Mouse (Mus musculus) lung, embryonic 14.5 days (tissue): Measurements from ENCODE around the gene Rnf43. TPM values are rescaled to one million over a fixed set of nuclear protein-coding genes. Genes with fewer than 3 reads are reported as not detected.
A peak's percentile ranks its signal among the peaks of the same experiment; 100 is the strongest.

Source experiments
- ATAC-seq: fragments of 200-750 bp; cut with Nextera tagmentation; 2 replicates; pipeline ENCODE4 v1.8.0; 2017; ENCODE audit warnings: mild to moderate bottlenecking, moderate TSS enrichment, moderate library complexity; ENCODE audit not compliant: insufficient read depth
- DNase-seq: peaks from one replicate; pipeline ENCODE4 v3.0.0-alpha.2; 2015
- H3K27ac ChIP-seq: fragments of 300-500 bp; sonication (generic); 2 replicates; pipeline ENCODE4 v1.5.1; 2014; ENCODE audit warnings: low read depth, mild to moderate bottlenecking, moderate library complexity
- H3K27me3 ChIP-seq: fragments of 300-500 bp; sonication (generic); 2 replicates; pipeline ENCODE4 v1.6.1; 2014; ENCODE audit warnings: low read length, control low read depth; ENCODE audit not compliant: insufficient read depth
- H3K36me3 ChIP-seq: fragments of 300-500 bp; sonication (generic); 2 replicates; pipeline ENCODE4 v1.6.1; 2014; ENCODE audit warnings: control low read depth; ENCODE audit not compliant: insufficient read depth
- H3K4me1 ChIP-seq: fragments of 300-500 bp; sonication (generic); 2 replicates; pipeline ENCODE4 v1.6.1; 2014; ENCODE audit warnings: antibody characterized with exemption, control low read depth; ENCODE audit not compliant: insufficient read depth
- H3K4me2 ChIP-seq: fragments of 300-500 bp; sonication (generic); 2 replicates; pipeline ENCODE4 v1.6.1; 2014; ENCODE audit warnings: mild to moderate bottlenecking
- H3K4me3 ChIP-seq: fragments of 300-500 bp; sonication (generic); 2 replicates; pipeline ENCODE4 v1.5.1; 2014; ENCODE audit warnings: low read depth, low read length
- H3K9ac ChIP-seq: fragments of 300-500 bp; sonication (generic); 2 replicates; pipeline ENCODE4 v1.6.1; 2014
- H3K9me3 ChIP-seq: fragments of 300-500 bp; sonication (generic); 2 replicates; pipeline ENCODE4 v1.6.1; 2016; ENCODE audit warnings: low read depth, low read length, control low read depth
- CTCF ChIP-seq: IDR thresholded peaks from 2 replicates; pipeline ENCODE4 v1.5.1; 2016; ENCODE audit warnings: antibody characterized with exemption, low read depth
- WGBS: fragments of 180-500 bp; shearing (Covaris S2); extraction: QIAGEN DNeasy Blood & Tissue Kit; methylation state at CpG from one replicate; pipeline ENCODE4 v1.1.7; 2014; 5-methylcytosine and 5-hydroxymethylcytosine counted together
- polyA plus RNA-seq: library from polyadenylated mRNA; unstranded; fragments of >200 nt; fragmentation: Nextera tagmentation; extraction: Ambion mirVana; gene quantifications from 2 replicates; pipeline ENCODE4 v1.2.1, GENCODE M21; 2014

Rnf43 gene
- 18.0 and 21.5 TPM in 2 replicates for polyA plus RNA-seq

GRCm38 (mm10) chr11:87662407-87662806, at the start of gene Rnf43:
Rnf43 (plus strand) TSS chr11:87662722.
- WGBS, result under 1% methylated on average over 8 of the region's 8 CpGs
- peak; percentile 85 for ATAC-seq

DNA sequence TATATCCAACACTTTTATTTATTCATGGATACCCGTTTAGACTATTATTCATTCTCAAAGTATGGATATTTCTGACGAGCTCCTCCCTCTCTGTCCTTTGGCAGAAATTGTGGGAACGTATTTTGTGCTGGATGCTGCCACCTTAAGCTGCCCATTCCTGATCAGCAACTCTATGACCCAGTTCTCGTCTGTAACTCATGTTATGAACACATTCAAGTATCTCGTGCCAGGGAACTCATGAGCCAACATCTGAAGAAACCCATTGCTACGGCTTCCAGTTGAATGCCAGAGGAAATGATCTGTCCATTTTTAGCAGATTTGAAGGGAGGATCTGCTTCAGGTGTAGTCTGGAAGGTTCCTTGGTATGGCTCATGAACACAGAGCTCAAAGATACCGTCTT, 48.5 kb upstream of the Rnf43 start:
- peaks cover 96% of the 10 kb centered on the region for H3K36me3 ChIP-seq
- H3K9me3 ChIP-seq, result no peaks in the 10 kb centered on the region
- TF ChIP-seq CTCF, result no peak
- WGBS, result 86% methylated on average over 7 of the region's 7 CpGs
- H3K27ac ChIP-seq, result no peak overlapping the region
- no peak overlapping the region for H3K4me2 ChIP-seq
- H3K4me1 ChIP-seq, result no peaks in the 10 kb centered on the region
- no peak for DNase-seq
- ATAC-seq, result no peak
- no peak overlapping the region for H3K9ac ChIP-seq
- H3K4me3 ChIP-seq, result no peak overlapping the region
- no peaks in the 10 kb centered on the region for H3K27me3 ChIP-seq

More at GRCm38 (mm10) chr11:87662407-87662806, at the start of gene Rnf43:
- Histone ChIP-seq H3K4me1 (no peaks in the 10 kb centered on the region), H3K36me3 (no peaks in the 10 kb centered on the region), H3K9ac (peak within 1 kb of the TSS; percentile 55), H3K27me3 (no peaks in the 10 kb centered on the region), H3K4me3 (peak within 1 kb of the TSS; percentile 46), H3K9me3 (no peaks in the 10 kb centered on the region), H3K4me2 (peak within 1 kb of the TSS; percentile 55), H3K27ac (peak within 1 kb of the TSS; percentile 71)
- peak; percentile 92 for DNase-seq
- TF ChIP-seq CTCF, result peak; percentile 88

- Histone ChIP-seq H3K27ac (no peak overlapping the region), H3K9ac (no peak overlapping the region), H3K36me3 (peaks cover 83% of the 10 kb centered on the region), H3K27me3 (no peaks in the 10 kb centered on the region), H3K9me3 (no peaks in the 10 kb centered on the region), H3K4me3 (no peak overlapping the region), H3K4me2 (no peak overlapping the region), H3K4me1 (no peaks in the 10 kb centered on the region)
- 90% methylated on average over 5 of the region's 5 CpGs for WGBS
- ATAC-seq (no peak), DNase-seq (no peak)
- TF ChIP-seq CTCF, result no peak
Measured at GRCm38 (mm10) chr11:87615551-87615950, 47.0 kb upstream of the Rnf43 start.

GRCm38 (mm10) chr11:87615952-87616351, 46.6 kb upstream of the Rnf43 start:
- Histone ChIP-seq H3K27me3 (no peaks in the 10 kb centered on the region), H3K9ac (no peak overlapping the region), H3K36me3 (peaks cover 80% of the 10 kb centered on the region), H3K4me2 (no peak overlapping the region), H3K4me3 (no peak overlapping the region), H3K27ac (no peak overlapping the region), H3K9me3 (no peaks in the 10 kb centered on the region), H3K4me1 (no peaks in the 10 kb centered on the region)
- no peak for TF ChIP-seq CTCF
- 91% methylated on average over 2 of the region's 2 CpGs for WGBS
- ATAC-seq (no peak), DNase-seq (no peak)

GRCm38 (mm10) chr11:87616790-87617474, 45.6 kb upstream of the Rnf43 start, which contains the start of gene Hsf5:
Hsf5 (plus strand) TSS chr11:87617164.
- TF ChIP-seq CTCF, result no peak
- no peak within 1 kb of the TSS for H3K4me2 ChIP-seq
- H3K27me3 ChIP-seq, result no peaks in the 10 kb centered on the region
- H3K9ac ChIP-seq, result no peak within 1 kb of the TSS
- H3K27ac ChIP-seq, result no peak within 1 kb of the TSS
- no peak within 1 kb of the TSS for H3K4me3 ChIP-seq
- no peak for ATAC-seq
- peaks cover 74% of the 10 kb centered on the region for H3K36me3 ChIP-seq
- H3K9me3 ChIP-seq, result no peaks in the 10 kb centered on the region
- DNase-seq, result no peak
- no peaks in the 10 kb centered on the region for H3K4me1 ChIP-seq
- 86% methylated on average over 61 of the region's 69 CpGs for WGBS

DNA sequence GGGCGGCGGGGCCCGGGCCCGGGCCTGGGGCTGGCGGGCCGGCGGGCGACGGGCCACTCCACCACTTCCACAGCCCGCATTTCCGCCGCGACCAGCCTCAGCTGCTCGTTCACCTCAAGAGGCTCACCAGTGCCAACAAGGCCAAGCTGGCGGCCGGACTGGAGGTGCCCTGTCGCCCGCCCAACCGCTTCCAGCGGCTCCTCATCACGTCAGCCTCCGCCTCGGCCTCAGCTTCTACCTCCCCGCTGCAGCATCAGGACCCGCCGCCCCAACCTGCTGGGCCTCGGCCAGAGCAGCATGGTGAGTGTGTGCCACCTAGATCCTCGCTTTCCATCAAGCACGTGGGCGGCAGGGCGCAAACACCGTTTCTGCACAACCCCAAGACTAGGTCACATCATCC, 44.9 kb upstream of the Rnf43 start:
- Histone ChIP-seq H3K36me3 (peaks cover 71% of the 10 kb centered on the region), H3K9ac (no peak overlapping the region), H3K9me3 (no peaks in the 10 kb centered on the region), H3K4me1 (no peaks in the 10 kb centered on the region), H3K27me3 (no peaks in the 10 kb centered on the region), H3K4me2 (no peak overlapping the region), H3K27ac (no peak overlapping the region), H3K4me3 (no peak overlapping the region)
- no peak for ATAC-seq
- no peak for DNase-seq
- WGBS, result 90% methylated on average over 32 of the region's 32 CpGs
- no peak for TF ChIP-seq CTCF

DNA sequence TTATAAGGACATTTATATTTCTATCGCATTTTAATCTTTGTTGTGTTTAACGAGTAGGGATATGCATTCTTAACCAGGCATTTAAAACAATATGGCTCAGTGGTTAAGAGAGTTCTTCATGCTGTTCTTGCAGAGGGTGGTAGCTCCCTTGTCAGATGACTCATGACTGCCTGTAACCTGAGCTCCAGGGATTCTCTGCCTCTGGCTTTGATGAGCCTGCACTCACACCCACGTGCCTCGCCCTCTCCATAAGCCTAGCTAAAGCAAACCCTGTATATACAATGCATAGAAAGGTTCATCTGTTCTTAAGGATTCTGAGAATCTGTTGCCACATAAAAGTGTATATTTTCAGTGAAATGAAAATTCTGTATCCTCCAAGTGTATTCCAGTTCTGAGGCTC, 39.4 kb upstream of the Rnf43 start:
- no peak overlapping the region for H3K9ac ChIP-seq
- DNase-seq (no peak), ATAC-seq (no peak)
- 68% methylated on average over 4 of the region's 4 CpGs for WGBS
- H3K27me3 ChIP-seq, result no peaks in the 10 kb centered on the region
- no peaks in the 10 kb centered on the region for H3K9me3 ChIP-seq
- no peak for TF ChIP-seq CTCF
- no peaks in the 10 kb centered on the region for H3K4me1 ChIP-seq
- H3K4me3 ChIP-seq, result no peak overlapping the region
- H3K4me2 ChIP-seq, result no peak overlapping the region
- H3K36me3 ChIP-seq, result peaks cover 50% of the 10 kb centered on the region
- no peak overlapping the region for H3K27ac ChIP-seq

- no peaks in the 10 kb centered on the region for H3K9me3 ChIP-seq
- no peak overlapping the region for H3K4me3 ChIP-seq
- DNase-seq (peak; percentile 80), ATAC-seq (no peak)
- H3K27me3 ChIP-seq, result no peaks in the 10 kb centered on the region
- peaks cover 14% of the 10 kb centered on the region for H3K36me3 ChIP-seq
- peak; percentile 79 for TF ChIP-seq CTCF
- no peak overlapping the region for H3K4me2 ChIP-seq
- H3K4me1 ChIP-seq, result no peaks in the 10 kb centered on the region
- no peak overlapping the region for H3K9ac ChIP-seq
- H3K27ac ChIP-seq, result no peak overlapping the region
- WGBS, result 18% methylated on average over 10 of the region's 10 CpGs
Measured at GRCm38 (mm10) chr11:87629859-87630258, 32.7 kb upstream of the Rnf43 start.
